Mouse (Mus musculus) forebrain, postnatal 0 days (tissue): ENCODE results near the gene Gm49369. TPM values are rescaled to one million over a fixed set of nuclear protein-coding genes. Genes with fewer than 3 reads are reported as not detected.

Source experiments
- ATAC-seq: fragments of 200-750 bp; cut with Nextera tagmentation; 2 replicates; pipeline ENCODE4 v1.8.0; 2017; ENCODE audit warnings: mild to moderate bottlenecking, moderate library complexity
- DNase-seq: peaks from one replicate; pipeline ENCODE4 v3.0.0-alpha.2; 2015
- H3K27ac ChIP-seq: fragments of 300-500 bp; sonication (generic); 2 replicates; pipeline ENCODE4 v1.5.1; 2014; ENCODE audit warnings: low read depth, mild to moderate bottlenecking, antibody characterized with exemption, low read length, moderate library complexity, mixed read lengths
- H3K27me3 ChIP-seq: fragments of 300-500 bp; sonication (generic); 2 replicates; pipeline ENCODE4 v1.6.1; 2014; ENCODE audit warnings: mild to moderate bottlenecking, low read length, mixed read lengths; ENCODE audit not compliant: insufficient read depth
- H3K36me3 ChIP-seq: fragments of 300-500 bp; sonication (generic); 2 replicates; pipeline ENCODE4 v1.6.1; 2014; ENCODE audit warnings: mild to moderate bottlenecking, moderate library complexity; ENCODE audit not compliant: insufficient read depth
- H3K4me1 ChIP-seq: fragments of 300-500 bp; sonication (generic); 2 replicates; pipeline ENCODE4 v1.6.1; 2014; ENCODE audit warnings: antibody characterized with exemption; ENCODE audit not compliant: insufficient read depth
- H3K4me2 ChIP-seq: fragments of 300-500 bp; sonication (generic); 2 replicates; pipeline ENCODE4 v1.6.1; 2014; ENCODE audit warnings: low read depth, mild to moderate bottlenecking, moderate library complexity
- H3K4me3 ChIP-seq: fragments of 300-500 bp; sonication (generic); 2 replicates; pipeline ENCODE4 v1.5.1; 2014; ENCODE audit warnings: low read depth, low read length, mixed read lengths
- H3K9ac ChIP-seq: fragments of 300-500 bp; sonication (generic); 2 replicates; pipeline ENCODE4 v1.6.1; 2014; ENCODE audit warnings: mild to moderate bottlenecking
- H3K9me3 ChIP-seq: fragments of 300-500 bp; sonication (generic); 2 replicates; pipeline ENCODE4 v1.6.1; 2016; ENCODE audit warnings: low read length
- CTCF ChIP-seq: sonication (generic); IDR thresholded peaks from 2 replicates; pipeline ENCODE4 v1.5.1; 2016; ENCODE audit warnings: antibody characterized with exemption, control low read depth, low read depth
- WGBS: fragments of 180-500 bp; shearing (Covaris S2); extraction: QIAGEN DNeasy Blood & Tissue Kit; methylation state at CpG from one replicate; pipeline ENCODE4 v1.1.7; 2014; 5-methylcytosine and 5-hydroxymethylcytosine counted together
- polyA plus RNA-seq: library from polyadenylated mRNA; unstranded; fragments of >200 nt; fragmentation: Nextera tagmentation; extraction: Ambion mirVana; gene quantifications from 2 replicates; pipeline ENCODE4 v1.2.1, GENCODE M21; 2015
- total RNA-seq: library from RNA; depleted of rRNA; stranded (reverse); fragments of >200 nt; gene quantifications from 2 replicates; pipeline ENCODE4 v1.2.3, GENCODE M21; 2014

The Gm49369 gene
- total and polyA plus RNA-seq, 2 experiments from 2014 or later = 21.2 TPM; not detected in 1

GRCm38 (mm10) chr7:142403591-142403990 lies 21.1 kb upstream of the Gm49369 start:
- no peak for TF ChIP-seq CTCF
- Histone ChIP-seq H3K9ac (no peak overlapping the region), H3K4me2 (no peak overlapping the region), H3K27me3 (no peaks in the 10 kb centered on the region), H3K4me1 (no peaks in the 10 kb centered on the region), H3K4me3 (no peak overlapping the region), H3K9me3 (no peaks in the 10 kb centered on the region), H3K27ac (no peak overlapping the region), H3K36me3 (no peaks in the 10 kb centered on the region)
- ATAC-seq (no peak), DNase-seq (no peak)
- 83% methylated on average over 4 of the region's 4 CpGs for WGBS

- 10% methylated on average over 7 of the region's 7 CpGs for WGBS
- H3K9me3 ChIP-seq = no peaks in the 10 kb centered on the region
- H3K36me3 ChIP-seq = no peaks in the 10 kb centered on the region
- H3K27me3 ChIP-seq = no peaks in the 10 kb centered on the region
- H3K4me3 ChIP-seq = no peak overlapping the region
- no peak overlapping the region for H3K27ac ChIP-seq
- ATAC-seq (no peak), DNase-seq (no peak)
- no peaks in the 10 kb centered on the region for H3K4me1 ChIP-seq
- no peak for TF ChIP-seq CTCF
- H3K9ac ChIP-seq = no peak overlapping the region
- no peak overlapping the region for H3K4me2 ChIP-seq
Observed at GRCm38 (mm10) chr7:142400750-142401142, 18.3 kb upstream of the Gm49369 start.

- Histone ChIP-seq H3K27me3 (no peaks in the 10 kb centered on the region), H3K4me3 (no peak overlapping the region), H3K4me2 (no peak overlapping the region), H3K27ac (no peak overlapping the region), H3K9ac (no peak overlapping the region), H3K4me1 (no peaks in the 10 kb centered on the region), H3K9me3 (no peaks in the 10 kb centered on the region), H3K36me3 (no peaks in the 10 kb centered on the region)
- DNase-seq (no peak), ATAC-seq (peak; percentile 58)
- 45% methylated on average over 7 of the region's 7 CpGs for WGBS
- TF ChIP-seq CTCF = no peak
Observed at GRCm38 (mm10) chr7:142400112-142400749, 17.8 kb upstream of the Gm49369 start.

- ATAC-seq = no peak
- no peaks in the 10 kb centered on the region for H3K4me1 ChIP-seq
- H3K9me3 ChIP-seq = no peaks in the 10 kb centered on the region
- no peak overlapping the region for H3K27ac ChIP-seq
- H3K36me3 ChIP-seq = no peaks in the 10 kb centered on the region
- TF ChIP-seq CTCF = no peak
- no peak overlapping the region for H3K4me3 ChIP-seq
- DNase-seq = no peak
- WGBS = 88% methylated on average over 1 of the region's 1 CpGs
- H3K27me3 ChIP-seq = no peaks in the 10 kb centered on the region
- no peak overlapping the region for H3K4me2 ChIP-seq
- no peak overlapping the region for H3K9ac ChIP-seq
Observed at GRCm38 (mm10) chr7:142399250-142399649, 16.8 kb upstream of the Gm49369 start.

GRCm38 (mm10) chr7:142398052-142398451 lies 15.6 kb upstream of the Gm49369 start:
- H3K4me3 ChIP-seq = no peak overlapping the region
- DNase-seq (no peak), ATAC-seq (no peak)
- TF ChIP-seq CTCF = no peak
- no peak overlapping the region for H3K4me2 ChIP-seq
- no peaks in the 10 kb centered on the region for H3K36me3 ChIP-seq
- no peaks in the 10 kb centered on the region for H3K9me3 ChIP-seq
- H3K27ac ChIP-seq = no peak overlapping the region
- 69% methylated on average over 2 of the region's 2 CpGs for WGBS
- H3K4me1 ChIP-seq = no peaks in the 10 kb centered on the region
- no peaks in the 10 kb centered on the region for H3K27me3 ChIP-seq
- H3K9ac ChIP-seq = no peak overlapping the region

GRCm38 (mm10) chr7:142396611-142397010 lies 14.1 kb upstream of the Gm49369 start:
- TF ChIP-seq CTCF = no peak
- H3K27ac ChIP-seq = no peak overlapping the region
- H3K4me1 ChIP-seq = no peaks in the 10 kb centered on the region
- 96% methylated on average over 1 of the region's 1 CpGs for WGBS
- no peaks in the 10 kb centered on the region for H3K9me3 ChIP-seq
- H3K9ac ChIP-seq = no peak overlapping the region
- no peaks in the 10 kb centered on the region for H3K36me3 ChIP-seq
- no peak for DNase-seq
- H3K4me2 ChIP-seq = no peak overlapping the region
- no peak for ATAC-seq
- no peaks in the 10 kb centered on the region for H3K27me3 ChIP-seq
- H3K4me3 ChIP-seq = no peak overlapping the region

- no peaks in the 10 kb centered on the region for H3K27me3 ChIP-seq
- no peaks in the 10 kb centered on the region for H3K9me3 ChIP-seq
- no peak overlapping the region for H3K4me2 ChIP-seq
- no peak overlapping the region for H3K9ac ChIP-seq
- no peaks in the 10 kb centered on the region for H3K4me1 ChIP-seq
- no peak overlapping the region for H3K4me3 ChIP-seq
- 89% methylated on average over 4 of the region's 4 CpGs for WGBS
- no peak overlapping the region for H3K27ac ChIP-seq
- TF ChIP-seq CTCF = no peak
- no peak for DNase-seq
- no peak for ATAC-seq
- H3K36me3 ChIP-seq = no peaks in the 10 kb centered on the region
Observed at GRCm38 (mm10) chr7:142395472-142395871, 13.0 kb upstream of the Gm49369 start.
